ENCODE assay signal across 8 mouse cellular contexts in genomic region chr5:77354361-77354787, GRCm38 (mm10). TPM values are rescaled to one million over a fixed set of nuclear protein-coding genes. Genes with fewer than 3 reads are reported as not detected.
DNase-seq lines count a peak whose midpoint lies in the region; ATAC-seq and TF ChIP-seq lines count a peak whose summit lies in the region.

No protein-coding gene starts in this region.

- peak overlapping the region; percentile 86; the same call in 1 of the 2 replicates for H3K27ac ChIP-seq in embryonic facial prominence, embryonic 13.5 days
- H3K27ac ChIP-seq in limb, embryonic 13.5 days: no peak overlapping the region
- no peak overlapping the region for H3K27ac ChIP-seq in midbrain, embryonic 16.5 days (ENCODE audit: low read length)
- H3K27ac ChIP-seq in spleen, adult 2 months (ENCODE audit: insufficient read depth, low read length): no peak overlapping the region

- peak overlapping the region; percentile 59 for H3K9ac ChIP-seq in embryonic facial prominence, embryonic 13.5 days
- H3K9ac ChIP-seq in limb, embryonic 13.5 days: no peak overlapping the region
- H3K9ac ChIP-seq in midbrain, embryonic 16.5 days (ENCODE audit: low read depth, low read length): peak overlapping the region; percentile 27; the same call in 1 of the 2 replicates

- peaks cover 44% of the 10 kb centered on the region for H3K4me1 ChIP-seq in embryonic facial prominence, embryonic 13.5 days
- peaks cover 39% of the 10 kb centered on the region for H3K4me1 ChIP-seq in limb, embryonic 13.5 days
- H3K4me1 ChIP-seq in midbrain, embryonic 16.5 days (ENCODE audit: control insufficient read depth, insufficient read depth, low read length): peaks cover 3% of the 10 kb centered on the region; the same call in 1 of the 2 replicates
- H3K4me1 ChIP-seq in spleen, adult 2 months (ENCODE audit: control insufficient read depth, insufficient read depth, insufficient read length): peaks cover 5% of the 10 kb centered on the region; the same call in 1 of the 2 replicates

- no peaks in the 10 kb centered on the region for H3K27me3 ChIP-seq in embryonic facial prominence, embryonic 13.5 days
- no peaks in the 10 kb centered on the region for H3K27me3 ChIP-seq in limb, embryonic 13.5 days
- peaks cover 2% of the 10 kb centered on the region; the same call in 1 of the 2 replicates for H3K27me3 ChIP-seq in midbrain, embryonic 16.5 days (ENCODE audit: control insufficient read depth, insufficient read depth, low read depth, low read length)
- H3K27me3 ChIP-seq in spleen, adult 2 months (ENCODE audit: control insufficient read depth, insufficient read depth, low read length): no peaks in the 10 kb centered on the region

- peak; percentile 85 for DNase-seq in 416B (ENCODE audit: low read depth)
- peak; percentile 76 to 77 for DNase-seq in adrenal gland, postnatal 4 days (ENCODE audit: low spot score in 2 of 2)
- DNase-seq in heart, adult 9 months (ENCODE audit: low spot score in 2 of 2): peak; percentile 73 to 85
- DNase-seq in kidney, adult 9 months: peak; percentile 95
- DNase-seq in spleen, adult 2 months (ENCODE audit: low read depth in 1 of 2, low spot score in 2 of 2): peak; percentile 40 to 72

- peak; percentile 98 for TF ChIP-seq CTCF in spleen, adult 2 months (IDR thresholded peaks at IDR 0.05; ENCODE audit: extremely low read depth, insufficient read depth, insufficient read length, insufficient replicate concordance)

- H3K4me2 ChIP-seq in embryonic facial prominence, embryonic 13.5 days: peak overlapping the region; percentile 60
- peak overlapping the region; percentile 64 for H3K4me2 ChIP-seq in limb, embryonic 13.5 days (replicated peaks)
- peak overlapping the region; percentile 63 for H3K4me2 ChIP-seq in midbrain, embryonic 16.5 days (ENCODE audit: low read length)

- H3K9me3 ChIP-seq in embryonic facial prominence, embryonic 13.5 days: no peaks in the 10 kb centered on the region
- no peaks in the 10 kb centered on the region for H3K9me3 ChIP-seq in limb, embryonic 13.5 days
- H3K9me3 ChIP-seq in midbrain, embryonic 16.5 days (replicated peaks; ENCODE audit: control insufficient read depth, low read length, poor library complexity, severe bottlenecking): no peaks in the 10 kb centered on the region

- peaks cover 17% of the 10 kb centered on the region for H3K36me3 ChIP-seq in embryonic facial prominence, embryonic 13.5 days
- peaks cover 12% of the 10 kb centered on the region for H3K36me3 ChIP-seq in limb, embryonic 13.5 days
- H3K36me3 ChIP-seq in midbrain, embryonic 16.5 days (ENCODE audit: control insufficient read depth, insufficient read depth, low read length): peaks cover 7% of the 10 kb centered on the region
- peaks cover 5% of the 10 kb centered on the region for H3K36me3 ChIP-seq in spleen, adult 2 months (ENCODE audit: control insufficient read depth, insufficient read depth, low read length)

- H3K4me3 ChIP-seq in embryonic facial prominence, embryonic 13.5 days: peak overlapping the region; percentile 32
- H3K4me3 ChIP-seq in limb, embryonic 13.5 days: peak overlapping the region; percentile 35
- H3K4me3 ChIP-seq in midbrain, embryonic 16.5 days (ENCODE audit: low read depth, low read length): peak overlapping the region; percentile 28
- H3K4me3 ChIP-seq in spleen, adult 2 months (ENCODE audit: extremely low read depth, insufficient read depth, insufficient read length): peak overlapping the region; percentile 38; the same call in 1 of the 2 replicates

- WGBS in embryonic facial prominence, embryonic 13.5 days: 6% methylated on average over 16 of the region's 16 CpGs
- WGBS in limb, embryonic 13.5 days: 6% methylated on average over 16 of the region's 16 CpGs
- WGBS in midbrain, embryonic 16.5 days: 6% methylated on average over 16 of the region's 16 CpGs
- WGBS in spleen, adult 2 months: 5% methylated on average over 16 of the region's 16 CpGs

- ATAC-seq in embryonic facial prominence, embryonic 13.5 days (ENCODE audit: insufficient number of reproducible peaks, insufficient read depth, low FRiP score, low TSS enrichment, low read depth): no peak
- peak; percentile 71; the same call in 1 of the 2 replicates for ATAC-seq in limb, embryonic 13.5 days (ENCODE audit: low FRiP score, low read depth)
- peak; percentile 73 for ATAC-seq in midbrain, embryonic 16.5 days

- TF ChIP-seq POLR2A in spleen, adult 2 months (IDR thresholded peaks at IDR 0.05; ENCODE audit: low read depth, low read length): no peak

RNA-seq across cellular contexts. Expression of gene Polr2b, which starts 44.4 kb away (rescaled TPM):
- total RNA-seq in adrenal gland, postnatal 4 days (2021): 10 to 100 TPM; 87.5 to 89.2 TPM
- 63.3 and 67.3 TPM in 2 replicates for polyA plus RNA-seq in embryonic facial prominence, embryonic 13.5 days (2015; fragmentation: Nextera tagmentation; extraction: Ambion mirVana)
- polyA plus RNA-seq in limb, embryonic 13.5 days (2015; fragmentation: Nextera tagmentation; extraction: Ambion mirVana): 67.9 and 71.4 TPM in 2 replicates
- polyA plus RNA-seq in midbrain, embryonic 16.5 days (2015; fragmentation: Nextera tagmentation; extraction: Ambion mirVana): 62.5 and 64.9 TPM in 2 replicates
- polyA plus RNA-seq in spleen, adult 2 months (2012; rRNA removed): 8.5 and 16.8 TPM in 2 replicates

RNA-seq across cellular contexts. Expression of gene Noa1, which starts 44.5 kb away (rescaled TPM):
- 10 to 100 TPM; 25.4 to 25.7 TPM for total RNA-seq in adrenal gland, postnatal 4 days (2021)
- polyA plus RNA-seq in embryonic facial prominence, embryonic 13.5 days (2015; fragmentation: Nextera tagmentation; extraction: Ambion mirVana): 29.1 and 30.5 TPM in 2 replicates
- polyA plus RNA-seq in limb, embryonic 13.5 days (2015; fragmentation: Nextera tagmentation; extraction: Ambion mirVana): 25.8 and 26.7 TPM in 2 replicates
- 36.2 and 36.5 TPM in 2 replicates for polyA plus RNA-seq in midbrain, embryonic 16.5 days (2015; fragmentation: Nextera tagmentation; extraction: Ambion mirVana)
- 14.1 and 19.8 TPM in 2 replicates for polyA plus RNA-seq in spleen, adult 2 months (2012; rRNA removed)

RNA-seq across cellular contexts. Expression of gene Igfbp7, which starts 53.5 kb away (rescaled TPM):
- 100 to 1,000 TPM; 742 to 760 TPM for total RNA-seq in adrenal gland, postnatal 4 days (2021)
- polyA plus RNA-seq in embryonic facial prominence, embryonic 13.5 days (2015; fragmentation: Nextera tagmentation; extraction: Ambion mirVana): 32.4 and 37.7 TPM in 2 replicates
- 33.4 and 35.0 TPM in 2 replicates for polyA plus RNA-seq in limb, embryonic 13.5 days (2015; fragmentation: Nextera tagmentation; extraction: Ambion mirVana)
- polyA plus RNA-seq in midbrain, embryonic 16.5 days (2015; fragmentation: Nextera tagmentation; extraction: Ambion mirVana): 57.9 and 59.4 TPM in 2 replicates
- polyA plus RNA-seq in spleen, adult 2 months (2012; rRNA removed): 2,807 and 6,735 TPM in 2 replicates

Comparison
In these comparisons a context has a peak if more than half of its experiments do, and no peak if none do; other contexts are left out.
1. RNA of gene Igfbp7, which starts 53.5 kb away (polyA plus RNA-seq): 2,807 to 6,735 TPM in spleen, adult 2 months; 57.9 to 59.4 TPM in midbrain, embryonic 16.5 days, 32.4 to 37.7 TPM in embryonic facial prominence, embryonic 13.5 days and 33.4 to 35.0 TPM in limb, embryonic 13.5 days; every median in the first group is over 10 times any median in the second.
2. Peak in every context shown above with its lines, with median percentiles within 50 percentile points of each other: DNase-seq, H3K4me2 ChIP-seq and H3K4me3 ChIP-seq.